Mouse (Mus musculus) kidney, adult 8-10 months (tissue): ENCODE results near the gene Mast4.

Experiments
- DNase-seq, 2 experiments: peaks; one replicate each; pipeline ENCODE4 v3.0.0; 2022

Gene Mast4

GRCm38 (mm10) chr13:102774786-102775201 is 559.5 kb downstream of the Mast4 start:
- no peak for DNase-seq

GRCm38 (mm10) chr13:102773169-102773568 is 561.1 kb downstream of the Mast4 start:
- DNase-seq, result no peak

GRCm38 (mm10) chr13:102770194-102770593 is 564.1 kb downstream of the Mast4 start:
- peak in 1 of 2 experiments; percentile 30 for DNase-seq

GRCm38 (mm10) chr13:102768512-102768911 is 565.8 kb downstream of the Mast4 start:
- no peak for DNase-seq

GRCm38 (mm10) chr13:102767110-102767509 is 567.2 kb downstream of the Mast4 start:
- no peak for DNase-seq

- DNase-seq, result no peak
Observed at GRCm38 (mm10) chr13:102765216-102765615, 569.1 kb downstream of the Mast4 start.

GRCm38 (mm10) chr13:102764218-102764617 is 570.1 kb downstream of the Mast4 start:
- DNase-seq, result no peak

- no peak for DNase-seq
Observed at GRCm38 (mm10) chr13:102762203-102762602, 572.1 kb downstream of the Mast4 start.

- no peak for DNase-seq
Observed at GRCm38 (mm10) chr13:102761410-102761809, 572.9 kb downstream of the Mast4 start.

GRCm38 (mm10) chr13:102758021-102758420 is 576.3 kb downstream of the Mast4 start:
- no peak for DNase-seq

- DNase-seq, result no peak
Observed at GRCm38 (mm10) chr13:102756071-102756470, 578.2 kb downstream of the Mast4 start.

GRCm38 (mm10) chr13:102755124-102755523 is 579.2 kb downstream of the Mast4 start:
- no peak for DNase-seq

- DNase-seq, result no peak
Observed at GRCm38 (mm10) chr13:102753714-102754556, 580.4 kb downstream of the Mast4 start.

GRCm38 (mm10) chr13:102749891-102750290 is 584.4 kb downstream of the Mast4 start:
- DNase-seq, result no peak

- no peak for DNase-seq
Observed at GRCm38 (mm10) chr13:102749194-102749593, 585.1 kb downstream of the Mast4 start.

- no peak for DNase-seq
Observed at GRCm38 (mm10) chr13:102746803-102747561, 587.3 kb downstream of the Mast4 start.

- DNase-seq, result no peak
Observed at GRCm38 (mm10) chr13:102745626-102746342, 588.5 kb downstream of the Mast4 start.

- no peak for DNase-seq
Observed at GRCm38 (mm10) chr13:102745270-102745600, 589.1 kb downstream of the Mast4 start.

GRCm38 (mm10) chr13:102744481-102745269 is 589.6 kb downstream of the Mast4 start:
- peak; percentile 28 to 52 for DNase-seq

GRCm38 (mm10) chr13:102739720-102740535 is 594.4 kb downstream of the Mast4 start:
- no peak for DNase-seq

- no peak for DNase-seq
Observed at GRCm38 (mm10) chr13:102737811-102738210, 596.5 kb downstream of the Mast4 start.

- DNase-seq, result no peak
Observed at GRCm38 (mm10) chr13:102733063-102733462, 601.2 kb downstream of the Mast4 start.
